Mouse (Mus musculus) small intestine, adult 2 months (tissue): Measurements from ENCODE around the gene Gm27027.

Source experiments
- CTCF ChIP-seq: fragments of 200-500 bp; IDR thresholded peaks from 2 replicates; pipeline ENCODE4 v1.5.1; 2012; ENCODE audit warnings: low read depth, mild to moderate bottlenecking, control low read depth, inconsistent platforms, low read length, moderate library complexity, mixed read lengths; ENCODE audit not compliant: insufficient replicate concordance, insufficient read length; ENCODE audit errors: extremely low read depth
- POLR2A ChIP-seq: fragments of 200-500 bp; IDR thresholded peaks from 2 replicates; pipeline ENCODE4 v1.6.1; 2012; ENCODE audit warnings: low read depth, mild to moderate bottlenecking, control low read depth, inconsistent platforms, low read length, moderate library complexity

GRCm38 (mm10) chr2:93911942-93912341 is 84.2 kb downstream of the Gm27027 start:
- TF ChIP-seq POLR2A: no peak
- TF ChIP-seq CTCF: no peak
